Mouse (Mus musculus): Measurements from ENCODE around the gene Abcg1. TPM values are rescaled to one million over a fixed set of nuclear protein-coding genes. Genes with fewer than 3 reads are reported as not detected.
A peak's percentile ranks its signal among the peaks of the same experiment; 100 is the strongest.

Abcg1 gene
- polyA plus RNA-seq, 1 experiment: 8.4 TPM

GRCm38 (mm10) chr17:31121975-31122374 is 64.5 kb downstream of the Abcg1 start:
- Histone ChIP-seq H3K36me3 (ENCODE audit: control insufficient read depth, insufficient read depth, low read length, poor library complexity, severe bottlenecking) (no peaks in the 10 kb centered on the region), H3K4me1 (ENCODE audit: control insufficient read depth, insufficient read depth, low read length) (peaks cover 5% of the 10 kb centered on the region), H3K9ac (ENCODE audit: low read depth, poor library complexity, severe bottlenecking) (no peak overlapping the region), H3K27ac (ENCODE audit: insufficient read depth, low read length) (no peak overlapping the region), H3K27me3 (ENCODE audit: control insufficient read depth, insufficient read depth, low read length, poor library complexity, severe bottlenecking) (no peaks in the 10 kb centered on the region), H3K4me3 (ENCODE audit: low read depth, low read length) (no peak overlapping the region), H3K9me3 (replicated peaks; ENCODE audit: control insufficient read depth, insufficient read depth, low read length, poor library complexity, severe bottlenecking) (no peaks in the 10 kb centered on the region)
- TF ChIP-seq POLR2A (IDR thresholded peaks at IDR 0.05; ENCODE audit: insufficient read depth, low read length): no peak
- peak; percentile 97 for TF ChIP-seq CTCF (IDR thresholded peaks at IDR 0.05; ENCODE audit: low read depth, low read length)
- no peak for TF ChIP-seq EP300 (IDR thresholded peaks at IDR 0.05; ENCODE audit: insufficient read depth, low read depth, low read length)

- H3K4me3 ChIP-seq (ENCODE audit: low read depth, low read length): no peak overlapping the region
- H3K9ac ChIP-seq (ENCODE audit: low read depth, poor library complexity, severe bottlenecking): no peak overlapping the region
- H3K27ac ChIP-seq (ENCODE audit: insufficient read depth, low read length): no peak overlapping the region
- peak; percentile 94; the same call in 1 of the 2 replicates for TF ChIP-seq EP300 (IDR thresholded peaks at IDR 0.05; ENCODE audit: insufficient read depth, low read depth, low read length)
- TF ChIP-seq CTCF (IDR thresholded peaks at IDR 0.05; ENCODE audit: low read depth, low read length): no peak
- no peak for TF ChIP-seq POLR2A (IDR thresholded peaks at IDR 0.05; ENCODE audit: insufficient read depth, low read length)
- no peaks in the 10 kb centered on the region for H3K9me3 ChIP-seq (replicated peaks; ENCODE audit: control insufficient read depth, insufficient read depth, low read length, poor library complexity, severe bottlenecking)
- H3K36me3 ChIP-seq (ENCODE audit: control insufficient read depth, insufficient read depth, low read length, poor library complexity, severe bottlenecking): no peaks in the 10 kb centered on the region
- H3K4me1 ChIP-seq (ENCODE audit: control insufficient read depth, insufficient read depth, low read length): no peaks in the 10 kb centered on the region
- H3K27me3 ChIP-seq (ENCODE audit: control insufficient read depth, insufficient read depth, low read length, poor library complexity, severe bottlenecking): no peaks in the 10 kb centered on the region
Measured at GRCm38 (mm10) chr17:31125548-31126266, 68.2 kb downstream of the Abcg1 start.

- Histone ChIP-seq H3K36me3 (ENCODE audit: control insufficient read depth, insufficient read depth, low read length, poor library complexity, severe bottlenecking) (no peaks in the 10 kb centered on the region), H3K27me3 (ENCODE audit: control insufficient read depth, insufficient read depth, low read length, poor library complexity, severe bottlenecking) (no peaks in the 10 kb centered on the region), H3K9me3 (replicated peaks; ENCODE audit: control insufficient read depth, insufficient read depth, low read length, poor library complexity, severe bottlenecking) (no peaks in the 10 kb centered on the region), H3K4me3 (ENCODE audit: low read depth, low read length) (no peak overlapping the region), H3K27ac (ENCODE audit: insufficient read depth, low read length) (no peak overlapping the region), H3K4me1 (ENCODE audit: control insufficient read depth, insufficient read depth, low read length) (no peaks in the 10 kb centered on the region), H3K9ac (ENCODE audit: low read depth, poor library complexity, severe bottlenecking) (no peak overlapping the region)
- TF ChIP-seq CTCF (IDR thresholded peaks at IDR 0.05; ENCODE audit: low read depth, low read length): no peak
- no peak for TF ChIP-seq EP300 (IDR thresholded peaks at IDR 0.05; ENCODE audit: insufficient read depth, low read depth, low read length)
- no peak for TF ChIP-seq POLR2A (IDR thresholded peaks at IDR 0.05; ENCODE audit: insufficient read depth, low read length)
Measured at GRCm38 (mm10) chr17:31128708-31129318, 71.3 kb downstream of the Abcg1 start.

GRCm38 (mm10) chr17:31129452-31129851 is 72.0 kb downstream of the Abcg1 start, which contains the start of gene Tff3:
Gene Tff3 (minus strand): TSS chr17:31129646.
- Histone ChIP-seq H3K9ac (ENCODE audit: low read depth, poor library complexity, severe bottlenecking) (no peak within 1 kb of the TSS), H3K4me1 (ENCODE audit: control insufficient read depth, insufficient read depth, low read length) (no peaks in the 10 kb centered on the region), H3K27ac (ENCODE audit: insufficient read depth, low read length) (no peak within 1 kb of the TSS), H3K27me3 (ENCODE audit: control insufficient read depth, insufficient read depth, low read length, poor library complexity, severe bottlenecking) (no peaks in the 10 kb centered on the region), H3K9me3 (replicated peaks; ENCODE audit: control insufficient read depth, insufficient read depth, low read length, poor library complexity, severe bottlenecking) (no peaks in the 10 kb centered on the region), H3K36me3 (ENCODE audit: control insufficient read depth, insufficient read depth, low read length, poor library complexity, severe bottlenecking) (no peaks in the 10 kb centered on the region), H3K4me3 (ENCODE audit: low read depth, low read length) (no peak within 1 kb of the TSS)
- no peak for TF ChIP-seq EP300 (IDR thresholded peaks at IDR 0.05; ENCODE audit: insufficient read depth, low read depth, low read length)
- TF ChIP-seq POLR2A (IDR thresholded peaks at IDR 0.05; ENCODE audit: insufficient read depth, low read length): no peak
- TF ChIP-seq CTCF (IDR thresholded peaks at IDR 0.05; ENCODE audit: low read depth, low read length): no peak

GRCm38 (mm10) chr17:31131269-31131821 is 73.9 kb downstream of the Abcg1 start:
- TF ChIP-seq POLR2A (IDR thresholded peaks at IDR 0.05; ENCODE audit: insufficient read depth, low read length) (no peak), EP300 (IDR thresholded peaks at IDR 0.05; ENCODE audit: insufficient read depth, low read depth, low read length) (0 out of 2 replicates have a peak, but pooled peaks have one; percentile 36), CTCF (IDR thresholded peaks at IDR 0.05; ENCODE audit: low read depth, low read length) (no peak)
- H3K27me3 ChIP-seq (ENCODE audit: control insufficient read depth, insufficient read depth, low read length, poor library complexity, severe bottlenecking): no peaks in the 10 kb centered on the region
- no peaks in the 10 kb centered on the region for H3K36me3 ChIP-seq (ENCODE audit: control insufficient read depth, insufficient read depth, low read length, poor library complexity, severe bottlenecking)
- no peak overlapping the region for H3K4me3 ChIP-seq (ENCODE audit: low read depth, low read length)
- H3K4me1 ChIP-seq (ENCODE audit: control insufficient read depth, insufficient read depth, low read length): no peaks in the 10 kb centered on the region
- no peak overlapping the region for H3K27ac ChIP-seq (ENCODE audit: insufficient read depth, low read length)
- no peak overlapping the region for H3K9ac ChIP-seq (ENCODE audit: low read depth, poor library complexity, severe bottlenecking)
- H3K9me3 ChIP-seq (replicated peaks; ENCODE audit: control insufficient read depth, insufficient read depth, low read length, poor library complexity, severe bottlenecking): no peaks in the 10 kb centered on the region

GRCm38 (mm10) chr17:31133776-31134175 is 76.3 kb downstream of the Abcg1 start:
- Histone ChIP-seq H3K9me3 (replicated peaks; ENCODE audit: control insufficient read depth, insufficient read depth, low read length, poor library complexity, severe bottlenecking) (no peaks in the 10 kb centered on the region), H3K4me1 (ENCODE audit: control insufficient read depth, insufficient read depth, low read length) (no peaks in the 10 kb centered on the region), H3K27ac (ENCODE audit: insufficient read depth, low read length) (no peak overlapping the region), H3K36me3 (ENCODE audit: control insufficient read depth, insufficient read depth, low read length, poor library complexity, severe bottlenecking) (no peaks in the 10 kb centered on the region), H3K4me3 (ENCODE audit: low read depth, low read length) (no peak overlapping the region), H3K9ac (ENCODE audit: low read depth, poor library complexity, severe bottlenecking) (no peak overlapping the region), H3K27me3 (ENCODE audit: control insufficient read depth, insufficient read depth, low read length, poor library complexity, severe bottlenecking) (no peaks in the 10 kb centered on the region)
- TF ChIP-seq CTCF (IDR thresholded peaks at IDR 0.05; ENCODE audit: low read depth, low read length) (no peak), EP300 (IDR thresholded peaks at IDR 0.05; ENCODE audit: insufficient read depth, low read depth, low read length) (no peak), POLR2A (IDR thresholded peaks at IDR 0.05; ENCODE audit: insufficient read depth, low read length) (no peak)
